Mouse (Mus musculus) cerebellum, adult 2 months (tissue): ENCODE data around the gene Amigo1. TPM values are rescaled to one million over a fixed set of nuclear protein-coding genes. Genes with fewer than 3 reads are reported as not detected.
A peak's percentile ranks its signal among the peaks of the same experiment; 100 is the strongest.

Experiments used
- DNase-seq, 2 experiments: peaks; one replicate each; pipeline ENCODE4 v3.0.0; 2021
- H3K27ac ChIP-seq: fragments of 200-500 bp; 2 replicates; pipeline ENCODE4 v1.5.1; 2012; ENCODE audit warnings: low read length, control low read depth, inconsistent platforms; ENCODE audit not compliant: insufficient read depth
- H3K27me3 ChIP-seq: fragments of 200-500 bp; 2 replicates; pipeline ENCODE4 v1.6.1; 2012; ENCODE audit warnings: inconsistent platforms, mild to moderate bottlenecking, low read length, moderate library complexity; ENCODE audit not compliant: control insufficient read depth, insufficient read depth
- H3K4me1 ChIP-seq: fragments of 200-500 bp; 2 replicates; pipeline ENCODE4 v1.6.1; 2011; ENCODE audit warnings: low read length; ENCODE audit not compliant: control insufficient read depth, insufficient read depth
- H3K4me3 ChIP-seq: fragments of 200-500 bp; replicated peaks from 2 replicates; pipeline ENCODE3; 2011; ENCODE audit warnings: mild to moderate bottlenecking, low read depth, low read length, control low read depth; ENCODE audit not compliant: insufficient read depth
- CTCF ChIP-seq: fragments of 200-500 bp; IDR thresholded peaks from 2 replicates; pipeline ENCODE4 v1.5.1; 2011; ENCODE audit warnings: low read depth, mild to moderate bottlenecking, control low read depth, low read length, moderate library complexity, borderline replicate concordance; ENCODE audit not compliant: insufficient read depth
- POLR2A ChIP-seq: fragments of 200-500 bp; IDR thresholded peaks from 2 replicates; pipeline ENCODE4 v1.6.1; 2011; ENCODE audit warnings: low read length, control low read depth, borderline replicate concordance; ENCODE audit not compliant: insufficient read depth
- WGBS: fragments of 180-500 bp; shearing (Covaris S2); methylation state at CpG from one replicate; pipeline ENCODE4 v1.1.7; 2018; 5-methylcytosine and 5-hydroxymethylcytosine counted together
- polyA plus RNA-seq: library from polyadenylated mRNA; depleted of rRNA; stranded (reverse); fragments of >200 nt; gene quantifications from 2 replicates; pipeline ENCODE4 v1.2.3, GENCODE M21; 2012

Amigo1 gene
- polyA plus RNA-seq, 1 experiment: 50.8 TPM

- Histone ChIP-seq H3K27ac (peak within 1 kb of the TSS; percentile 66), H3K4me3 (peak within 1 kb of the TSS; percentile 76), H3K4me1 (peaks cover 6% of the 10 kb centered on the region; the same call in 1 of the 2 replicates), H3K27me3 (no peaks in the 10 kb centered on the region)
- DNase-seq: peak; percentile 54 to 56
- WGBS: 38% methylated on average over 4 of the region's 4 CpGs
- TF ChIP-seq POLR2A (peak; percentile 37; the same call in 1 of the 2 replicates), CTCF (no peak)
These were observed 31.5 kb upstream of the Amigo1 start, which contains the start of gene Gpr61 for GRCm38 (mm10) chr3:108154656-108155055. Gpr61 (minus strand) TSS chr3:108154882.

- WGBS: 43% methylated on average over 9 of the region's 9 CpGs
- Histone ChIP-seq H3K4me1 (peaks cover 6% of the 10 kb centered on the region; the same call in 1 of the 2 replicates), H3K27ac (no peak overlapping the region), H3K27me3 (no peaks in the 10 kb centered on the region), H3K4me3 (no peak overlapping the region)
- DNase-seq: no peak
- TF ChIP-seq POLR2A (no peak), CTCF (no peak)
These were observed 27.6 kb upstream of the Amigo1 start for GRCm38 (mm10) chr3:108158383-108159037.

- no peaks in the 10 kb centered on the region for H3K27me3 ChIP-seq
- H3K4me3 ChIP-seq: no peak overlapping the region
- no peak overlapping the region for H3K27ac ChIP-seq
- TF ChIP-seq CTCF (no peak), POLR2A (no peak)
- no peaks in the 10 kb centered on the region for H3K4me1 ChIP-seq
- no peak for DNase-seq
- WGBS: 68% methylated on average over 5 of the region's 5 CpGs
These were observed 22.0 kb upstream of the Amigo1 start for GRCm38 (mm10) chr3:108164091-108164490.

- TF ChIP-seq POLR2A (no peak), CTCF (peak; percentile 95)
- Histone ChIP-seq H3K27ac (no peak overlapping the region), H3K4me1 (no peaks in the 10 kb centered on the region), H3K4me3 (peak overlapping the region; percentile 68), H3K27me3 (no peaks in the 10 kb centered on the region)
- 0% methylated on average over 9 of the region's 9 CpGs for WGBS
- DNase-seq: peak; percentile 81 to 91
These were observed 21.3 kb upstream of the Amigo1 start for GRCm38 (mm10) chr3:108164807-108165206.

GRCm38 (mm10) chr3:108165532-108166315 is 20.4 kb upstream of the Amigo1 start:
- H3K27ac ChIP-seq: no peak overlapping the region
- no peak for TF ChIP-seq CTCF
- no peak for TF ChIP-seq POLR2A
- no peaks in the 10 kb centered on the region for H3K27me3 ChIP-seq
- H3K4me3 ChIP-seq: no peak overlapping the region
- 64% methylated on average over 10 of the region's 10 CpGs for WGBS
- no peaks in the 10 kb centered on the region for H3K4me1 ChIP-seq
- peak in 1 of 2 experiments; percentile 23 for DNase-seq

- Histone ChIP-seq H3K4me3 (no peak overlapping the region), H3K4me1 (no peaks in the 10 kb centered on the region), H3K27ac (no peak overlapping the region), H3K27me3 (no peaks in the 10 kb centered on the region)
- peak in 1 of 2 experiments; percentile 15 for DNase-seq
- no peak for TF ChIP-seq CTCF
- TF ChIP-seq POLR2A: no peak
- WGBS: 35% methylated on average over 10 of the region's 11 CpGs
These were observed 19.5 kb upstream of the Amigo1 start for GRCm38 (mm10) chr3:108166486-108167211.

- TF ChIP-seq POLR2A (no peak), CTCF (no peak)
- DNase-seq: no peak
- Histone ChIP-seq H3K27me3 (no peaks in the 10 kb centered on the region), H3K4me3 (no peak overlapping the region), H3K27ac (no peak overlapping the region), H3K4me1 (no peaks in the 10 kb centered on the region)
- 51% methylated on average over 14 of the region's 14 CpGs for WGBS
These were observed 18.6 kb upstream of the Amigo1 start for GRCm38 (mm10) chr3:108167499-108167898.

- TF ChIP-seq CTCF (no peak), POLR2A (no peak)
- Histone ChIP-seq H3K4me1 (no peaks in the 10 kb centered on the region), H3K27me3 (no peaks in the 10 kb centered on the region), H3K27ac (no peak overlapping the region), H3K4me3 (no peak overlapping the region)
- no peak for DNase-seq
- WGBS: 49% methylated on average over 3 of the region's 3 CpGs
These were observed 16.9 kb upstream of the Amigo1 start for GRCm38 (mm10) chr3:108169199-108169598.
